Mouse (Mus musculus) left cerebral cortex, adult 2 months (tissue): ENCODE measurements around the gene Psmb6. TPM values are rescaled to one million over a fixed set of nuclear protein-coding genes. Genes with fewer than 3 reads are reported as not detected.
"Not testable (repeated sequence)": the region's sequence is repeated elsewhere in the genome, so short reads cannot be mapped to it uniquely, and the experiment has no call there.

Experiments used
- DNase-seq, 2 experiments: peaks; one replicate each; pipeline ENCODE4 v3.0.0; 2021 to 2022; ENCODE audit warnings: low spot score in 2 of 2, mixed read lengths in 1 of 2; ENCODE audit errors: extremely low spot score in 1 of 2
- H3K27ac ChIP-seq: fragments of 200-600 bp; 2 replicates; pipeline ENCODE4 v1.8.1; 2022
- H3K4me3 ChIP-seq: fragments of 200-600 bp; 2 replicates; pipeline ENCODE4 v1.8.1; 2022
- CTCF ChIP-seq: fragments of 200-600 bp; IDR thresholded peaks from 2 replicates; pipeline ENCODE4 v1.8.1; 2022; ENCODE audit warnings: antibody characterized with exemption, mild to moderate bottlenecking, moderate library complexity
- intact Hi-C: fragments of 180-260 bp; cut with DNase I; formaldehyde crosslinking; loops from one replicate; pipeline ENCODE4 v1.15.1; 2025
- total RNA-seq, 2 experiments: library from RNA; stranded (reverse); gene quantifications; 2 replicates each; pipeline ENCODE4 v1.2.3; 2021

Gene Psmb6
- total RNA-seq, 2 experiments from 2014 or later = 164 to 169 TPM

- intact Hi-C loops = loop anchor here (2.0 kb wide), 1 partner anchor 38 kb away; the partner anchor contains the start of gene Mink1
- H3K4me3 ChIP-seq = peak overlapping the region; percentile 73
- H3K27ac ChIP-seq = peak overlapping the region; percentile 26; the same call in 1 of the 2 replicates
- DNase-seq = no peak
- no peak for TF ChIP-seq CTCF
These were observed 385 bp upstream of the Psmb6 start for GRCm38 (mm10) chr11:70524782-70525181.

- Histone ChIP-seq H3K4me3 (peak overlapping the region; percentile 73), H3K27ac (peak overlapping the region; percentile 67)
- no peak for DNase-seq
- intact Hi-C loops = loop anchor here (2.0 kb wide), 1 partner anchor 37 kb away; the partner anchor contains the start of gene Mink1
- no peak for TF ChIP-seq CTCF
These were observed 559 bp downstream of the Psmb6 start for GRCm38 (mm10) chr11:70525726-70526125.

GRCm38 (mm10) chr11:70526211-70526610 is 1.0 kb downstream of the Psmb6 start:
- DNase-seq = no peak
- no peak overlapping the region for H3K27ac ChIP-seq
- no peak for TF ChIP-seq CTCF
- H3K4me3 ChIP-seq = peak overlapping the region; percentile 73; the same call in 1 of the 2 replicates
- intact Hi-C loops = no loop called here

- H3K4me3 ChIP-seq = no peak overlapping the region
- no peak overlapping the region for H3K27ac ChIP-seq
- TF ChIP-seq CTCF = no peak
- DNase-seq = no peak
- intact Hi-C loops = no loop called here
These were observed 3.4 kb downstream of the Psmb6 start for GRCm38 (mm10) chr11:70528610-70529009.

- TF ChIP-seq CTCF = peak; percentile 8; the same call in 1 of the 2 replicates
- DNase-seq, H3K27ac ChIP-seq, H3K4me3 ChIP-seq, intact Hi-C loops: not testable (repeated sequence)
These were observed 5.9 kb downstream of the Psmb6 start for GRCm38 (mm10) chr11:70531065-70531464.

- intact Hi-C loops = no loop called here
- DNase-seq = no peak
- Histone ChIP-seq H3K27ac (no peak within 1 kb of the TSS), H3K4me3 (no peak within 1 kb of the TSS)
- no peak for TF ChIP-seq CTCF
These were observed 7.7 kb downstream of the Psmb6 start, which contains the start of gene Gm40193 for GRCm38 (mm10) chr11:70532839-70533238. Gene Gm40193 (minus strand): TSS chr11:70532939.

GRCm38 (mm10) chr11:70539423-70539822 is 14.3 kb downstream of the Psmb6 start:
- no peak for DNase-seq
- intact Hi-C loops = no loop called here
- no peak for TF ChIP-seq CTCF
- Histone ChIP-seq H3K4me3 (peak overlapping the region; percentile 60), H3K27ac (peak overlapping the region; percentile 77)

- intact Hi-C loops = loop anchor here (2.0 kb wide), 2 partner anchors 23 to 65 kb away; partner anchors contain the start of gene Mink1
- Histone ChIP-seq H3K4me3 (peak within 1 kb of the TSS; percentile 60), H3K27ac (peak within 1 kb of the TSS; percentile 77)
- DNase-seq = peak; percentile 74 to 75
- TF ChIP-seq CTCF = peak; percentile 71
These were observed 14.9 kb downstream of the Psmb6 start, which contains the start of gene Pld2 for GRCm38 (mm10) chr11:70539877-70540587. Gene Pld2 (plus strand): TSS chr11:70540064.

GRCm38 (mm10) chr11:70540928-70541327 is 15.8 kb downstream of the Psmb6 start:
- DNase-seq = no peak
- Histone ChIP-seq H3K27ac (no peak overlapping the region), H3K4me3 (peak overlapping the region; percentile 60)
- TF ChIP-seq CTCF = no peak
- intact Hi-C loops = loop anchor here (2.0 kb wide), 2 partner anchors 22 to 64 kb away; partner anchors contain the start of gene Mink1

- H3K27ac ChIP-seq = no peak overlapping the region
- no peak for TF ChIP-seq CTCF
- DNase-seq = no peak
- intact Hi-C loops = loop anchor here (2.0 kb wide), 2 partner anchors 21 to 63 kb away; partner anchors contain the start of gene Mink1
- H3K4me3 ChIP-seq = peak overlapping the region; percentile 60
These were observed 16.2 kb downstream of the Psmb6 start for GRCm38 (mm10) chr11:70541415-70541814.

GRCm38 (mm10) chr11:70544496-70544895 is 19.3 kb downstream of the Psmb6 start:
- no peak for TF ChIP-seq CTCF
- H3K27ac ChIP-seq = no peak overlapping the region
- no peak overlapping the region for H3K4me3 ChIP-seq
- DNase-seq = no peak
- intact Hi-C loops = no loop called here

GRCm38 (mm10) chr11:70551526-70551925 is 26.4 kb downstream of the Psmb6 start:
- intact Hi-C loops = no loop called here
- Histone ChIP-seq H3K27ac (no peak overlapping the region), H3K4me3 (no peak overlapping the region)
- no peak for TF ChIP-seq CTCF
- DNase-seq = no peak

GRCm38 (mm10) chr11:70553940-70554339 is 28.8 kb downstream of the Psmb6 start:
- intact Hi-C loops = no loop called here
- TF ChIP-seq CTCF = no peak
- no peak for DNase-seq
- no peak overlapping the region for H3K27ac ChIP-seq
- no peak overlapping the region for H3K4me3 ChIP-seq
